Mouse (Mus musculus) liver, postnatal 0 days (tissue): ENCODE measurements around the gene Scyl1. TPM values are rescaled to one million over a fixed set of nuclear protein-coding genes. Genes with fewer than 3 reads are reported as not detected.
A peak's percentile ranks its signal among the peaks of the same experiment; 100 is the strongest.

Experiments
- ATAC-seq: fragments of 200-750 bp; cut with Nextera tagmentation; 2 replicates; pipeline ENCODE4 v1.8.0; 2017; ENCODE audit warnings: mild to moderate bottlenecking, moderate library complexity
- DNase-seq: peaks from one replicate; pipeline ENCODE4 v3.0.0-alpha.2; 2016
- H3K27ac ChIP-seq: fragments of 300-500 bp; sonication (generic); 2 replicates; pipeline ENCODE4 v1.5.1; 2014; ENCODE audit warnings: antibody characterized with exemption, moderate library complexity, mild to moderate bottlenecking, low read depth
- H3K27me3 ChIP-seq: fragments of 300-500 bp; sonication (generic); 2 replicates; pipeline ENCODE4 v1.6.1; 2014; ENCODE audit warnings: low read length, control low read depth, mixed read lengths; ENCODE audit not compliant: insufficient read depth
- H3K36me3 ChIP-seq: fragments of 300-500 bp; sonication (generic); replicated peaks from 2 replicates; pipeline ENCODE4 v1.6.1; 2014; ENCODE audit warnings: mild to moderate bottlenecking, control low read depth, low read length, moderate library complexity, mixed read lengths; ENCODE audit not compliant: insufficient read depth
- H3K4me1 ChIP-seq: fragments of 300-500 bp; sonication (generic); 2 replicates; pipeline ENCODE4 v1.6.1; 2014; ENCODE audit warnings: antibody characterized with exemption, mild to moderate bottlenecking, control low read depth; ENCODE audit not compliant: insufficient read depth
- H3K4me2 ChIP-seq: fragments of 300-500 bp; sonication (generic); 2 replicates; pipeline ENCODE4 v1.6.1; 2014; ENCODE audit warnings: low read depth, mild to moderate bottlenecking, low read length, moderate library complexity, mixed read lengths
- H3K4me3 ChIP-seq: fragments of 300-500 bp; sonication (generic); 2 replicates; pipeline ENCODE4 v1.5.1; 2014; ENCODE audit warnings: low read depth, low read length
- H3K9ac ChIP-seq: fragments of 300-500 bp; sonication (generic); replicated peaks from 2 replicates; pipeline ENCODE4 v1.6.1; 2014; ENCODE audit warnings: mild to moderate bottlenecking, moderate library complexity
- H3K9me3 ChIP-seq: fragments of 300-500 bp; sonication (generic); 2 replicates; pipeline ENCODE4 v1.6.1; 2016; ENCODE audit warnings: mild to moderate bottlenecking, control low read depth, low read length, mixed read lengths
- CTCF ChIP-seq: sonication (generic); IDR thresholded peaks from 2 replicates; pipeline ENCODE4 v1.5.1; 2016; ENCODE audit warnings: antibody characterized with exemption, low read depth
- EP300 ChIP-seq: IDR thresholded peaks from 2 replicates; pipeline ENCODE4 v1.6.1; 2016; ENCODE audit warnings: antibody characterized with exemption, low read depth, mild to moderate bottlenecking
- WGBS: fragments of 180-500 bp; shearing (Covaris S2); extraction: QIAGEN DNeasy Blood & Tissue Kit; methylation state at CpG from one replicate; pipeline ENCODE4 v1.1.7; 2014; ENCODE audit not compliant: insufficient replicate concordance; 5-methylcytosine and 5-hydroxymethylcytosine counted together
- polyA plus RNA-seq: library from polyadenylated mRNA; unstranded; fragments of >200 nt; fragmentation: Nextera tagmentation; extraction: Ambion mirVana; gene quantifications from 2 replicates; pipeline ENCODE4 v1.2.1, GENCODE M21; 2015

The Scyl1 gene
- polyA plus RNA-seq, 1 experiment from 2014 or later: 16.9 TPM

DNA sequence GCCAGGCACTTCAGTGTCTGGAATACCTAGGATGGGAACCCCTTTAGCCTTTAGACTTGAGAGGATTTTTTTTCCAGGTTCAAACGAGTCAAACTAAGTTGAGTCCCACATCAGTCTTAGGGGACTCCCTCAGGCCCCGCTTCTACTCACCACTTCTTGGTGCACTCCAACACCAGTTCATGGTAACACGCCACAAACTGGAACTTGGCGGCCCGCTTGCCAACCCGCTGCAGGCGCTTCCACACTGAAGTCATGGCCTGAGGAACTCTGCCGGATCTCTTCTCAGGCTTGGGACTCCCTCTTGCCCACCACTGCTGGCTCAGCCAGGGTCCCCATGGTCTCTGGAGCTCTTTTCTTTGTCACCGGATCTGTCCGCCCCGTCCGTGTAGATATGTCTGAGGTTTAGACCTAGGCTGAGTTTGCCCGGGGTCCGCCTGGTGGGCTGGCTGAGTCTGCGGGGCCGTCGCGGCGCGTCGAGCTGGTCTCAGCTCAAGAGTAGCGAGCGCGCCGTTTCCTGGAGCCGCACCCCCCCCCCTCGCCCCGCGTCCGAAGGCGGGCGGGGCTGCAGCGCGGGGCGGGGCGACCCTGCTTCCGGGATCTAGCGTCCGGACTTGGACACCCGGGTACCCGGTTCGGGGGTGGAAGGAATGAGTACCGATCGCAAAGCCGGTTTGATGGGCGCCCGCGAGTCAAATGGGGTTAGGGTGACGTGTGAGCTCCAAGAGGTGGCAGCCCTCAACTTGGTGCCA, 45.3 kb downstream of the Scyl1 start, which contains the start of gene Ehbp1l1:
Gene Ehbp1l1 (minus strand): TSS at position 551 of the 749 bp plus-strand sequence.
- DNase-seq: peak; percentile 90
- peaks cover 20% of the 10 kb centered on the region for H3K36me3 ChIP-seq
- no peaks in the 10 kb centered on the region for H3K27me3 ChIP-seq
- no peak for TF ChIP-seq EP300
- TF ChIP-seq CTCF: no peak
- H3K4me1 ChIP-seq: peaks cover 32% of the 10 kb centered on the region
- H3K27ac ChIP-seq: peak within 1 kb of the TSS; percentile 92
- ATAC-seq: peak; percentile 40
- 5% methylated on average over 49 of the region's 49 CpGs for WGBS
- H3K9ac ChIP-seq: peak within 1 kb of the TSS; percentile 88
- H3K4me2 ChIP-seq: peak within 1 kb of the TSS; percentile 91
- H3K9me3 ChIP-seq: no peaks in the 10 kb centered on the region
- H3K4me3 ChIP-seq: peak within 1 kb of the TSS; percentile 84

- H3K4me3 ChIP-seq: peak overlapping the region; percentile 84
- H3K9me3 ChIP-seq: no peaks in the 10 kb centered on the region
- no peaks in the 10 kb centered on the region for H3K27me3 ChIP-seq
- H3K9ac ChIP-seq: peak overlapping the region; percentile 88
- no peak for ATAC-seq
- H3K4me2 ChIP-seq: peak overlapping the region; percentile 91
- TF ChIP-seq CTCF (no peak), EP300 (no peak)
- peaks cover 28% of the 10 kb centered on the region for H3K36me3 ChIP-seq
- peaks cover 28% of the 10 kb centered on the region for H3K4me1 ChIP-seq
- DNase-seq: peak; percentile 65
- 23% methylated on average over 12 of the region's 12 CpGs for whole genome bisulfite sequencing
- peak overlapping the region; percentile 92 for H3K27ac ChIP-seq
Measured at GRCm38 (mm10) chr19:5725029-5725707, 46.1 kb downstream of the Scyl1 start.

DNA sequence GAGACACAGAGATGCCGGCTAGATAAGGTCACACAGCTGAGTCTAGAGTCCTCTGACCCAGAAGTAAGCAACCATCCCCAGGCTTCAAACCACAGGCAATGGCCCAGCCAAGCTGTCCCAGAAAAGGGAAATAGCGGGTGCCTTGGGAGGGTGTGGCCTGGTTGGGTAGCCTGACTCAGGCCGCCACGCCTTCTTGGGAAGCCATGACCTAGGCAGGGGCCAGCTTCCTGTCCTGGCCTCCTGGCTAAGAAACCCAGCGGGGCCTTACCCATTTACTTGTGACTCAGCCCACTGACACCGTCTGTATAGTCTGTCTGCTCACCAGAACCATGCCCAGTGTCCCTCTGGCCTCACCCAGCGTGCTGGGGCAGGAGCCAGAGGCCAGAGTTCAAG, 46.7 kb downstream of the Scyl1 start:
- H3K36me3 ChIP-seq: peaks cover 34% of the 10 kb centered on the region
- H3K27me3 ChIP-seq: no peaks in the 10 kb centered on the region
- peak overlapping the region; percentile 84 for H3K4me3 ChIP-seq
- ATAC-seq (peak; percentile 51), DNase-seq (peak; percentile 89)
- no peak for TF ChIP-seq CTCF
- peak; percentile 43; the same call in 1 of the 2 replicates for TF ChIP-seq EP300
- H3K27ac ChIP-seq: peak overlapping the region; percentile 92
- peaks cover 24% of the 10 kb centered on the region for H3K4me1 ChIP-seq
- peak overlapping the region; percentile 91 for H3K4me2 ChIP-seq
- peak overlapping the region; percentile 88 for H3K9ac ChIP-seq
- H3K9me3 ChIP-seq: no peaks in the 10 kb centered on the region
- 22% methylated on average over 7 of the region's 7 CpGs for WGBS

GRCm38 (mm10) chr19:5723934-5724548, 47.2 kb downstream of the Scyl1 start:
- H3K27me3 ChIP-seq: no peaks in the 10 kb centered on the region
- WGBS: 40% methylated on average over 4 of the region's 4 CpGs
- H3K4me3 ChIP-seq: peak overlapping the region; percentile 84
- no peak for ATAC-seq
- peak overlapping the region; percentile 91 for H3K4me2 ChIP-seq
- no peaks in the 10 kb centered on the region for H3K9me3 ChIP-seq
- peaks cover 24% of the 10 kb centered on the region for H3K4me1 ChIP-seq
- DNase-seq: peak; percentile 21
- peak overlapping the region; percentile 92 for H3K27ac ChIP-seq
- TF ChIP-seq CTCF: no peak
- no peak for TF ChIP-seq EP300
- H3K9ac ChIP-seq: peak overlapping the region; percentile 88
- H3K36me3 ChIP-seq: peaks cover 39% of the 10 kb centered on the region

DNA sequence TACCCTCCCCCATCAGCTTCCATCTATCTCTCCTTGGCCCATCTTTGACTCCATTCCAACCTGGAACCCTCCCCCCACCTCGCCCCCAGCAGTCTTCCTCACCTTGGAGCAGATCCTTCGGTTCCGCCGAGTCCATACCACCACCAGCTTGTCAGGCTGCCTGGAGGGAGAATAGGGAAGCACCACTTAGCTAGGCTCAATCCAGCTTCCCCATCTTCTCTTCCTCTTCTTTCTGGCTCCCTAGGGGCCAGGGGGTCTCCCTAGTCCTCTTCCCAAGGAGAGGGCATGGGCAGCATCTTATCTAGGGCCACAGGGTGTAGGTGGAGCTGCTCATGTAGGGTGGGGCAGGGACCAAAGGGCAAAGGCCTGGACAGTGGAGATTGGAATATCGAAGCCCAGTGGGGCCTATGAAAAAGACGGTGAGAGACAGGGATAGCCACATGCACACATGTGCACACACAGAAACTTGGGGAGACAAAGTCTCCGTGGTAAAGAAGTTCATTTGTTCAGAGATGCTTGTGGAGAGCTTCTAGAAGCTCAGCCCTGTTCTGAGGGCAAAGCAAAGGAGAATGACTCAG, 48.3 kb downstream of the Scyl1 start:
- DNase-seq (peak; percentile 59), ATAC-seq (peak; percentile 56)
- Histone ChIP-seq H3K9ac (peak overlapping the region; percentile 35), H3K4me2 (peak overlapping the region; percentile 91), H3K36me3 (peaks cover 50% of the 10 kb centered on the region), H3K4me1 (peaks cover 14% of the 10 kb centered on the region), H3K9me3 (no peaks in the 10 kb centered on the region), H3K4me3 (peak overlapping the region; percentile 84), H3K27ac (peak overlapping the region; percentile 92), H3K27me3 (no peaks in the 10 kb centered on the region)
- TF ChIP-seq EP300: peak; percentile 91
- TF ChIP-seq CTCF: no peak
- WGBS: 66% methylated on average over 7 of the region's 7 CpGs

DNA sequence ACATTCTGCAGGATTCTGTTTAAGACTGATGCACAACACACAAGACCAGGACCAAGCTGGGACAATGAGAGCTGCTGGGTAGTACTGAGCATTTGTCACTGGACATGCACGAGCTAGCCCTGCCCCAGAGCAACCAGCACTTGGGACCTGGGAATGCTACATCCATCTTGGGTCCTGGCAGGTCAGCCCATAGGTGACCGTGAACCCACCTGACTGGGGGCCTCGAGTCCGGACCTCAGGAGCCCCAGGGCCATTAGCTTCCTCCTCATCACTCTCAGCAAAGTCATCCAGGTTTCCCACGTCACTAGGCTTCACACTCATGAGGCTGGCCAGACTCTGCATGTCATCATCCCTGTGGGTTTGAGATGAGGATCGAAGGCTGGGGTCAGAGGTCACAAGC, 50.0 kb downstream of the Scyl1 start:
- Histone ChIP-seq H3K27ac (no peak overlapping the region), H3K4me1 (peaks cover 9% of the 10 kb centered on the region), H3K4me2 (no peak overlapping the region), H3K9ac (no peak overlapping the region), H3K27me3 (no peaks in the 10 kb centered on the region), H3K36me3 (peaks cover 65% of the 10 kb centered on the region), H3K9me3 (no peaks in the 10 kb centered on the region), H3K4me3 (no peak overlapping the region)
- TF ChIP-seq EP300 (no peak), CTCF (no peak)
- no peak for ATAC-seq
- 90% methylated on average over 6 of the region's 6 CpGs for WGBS
- no peak for DNase-seq
